Mouse (Mus musculus): Measurements from ENCODE around the gene Slc25a24. TPM values are rescaled to one million over a fixed set of nuclear protein-coding genes. Genes with fewer than 3 reads are reported as not detected.

Slc25a24 gene
- polyA plus RNA-seq, 1 experiment, result 43.2 TPM

- no peak for DNase-seq (ENCODE audit: low spot score)
These were observed 46.2 kb downstream of the Slc25a24 start for GRCm38 (mm10) chr3:109169121-109169520.

GRCm38 (mm10) chr3:109171070-109171778, 48.3 kb downstream of the Slc25a24 start:
- DNase-seq (ENCODE audit: low spot score), result no peak

- DNase-seq (ENCODE audit: low spot score), result no peak
These were observed 51.4 kb downstream of the Slc25a24 start for GRCm38 (mm10) chr3:109174394-109174793.

- DNase-seq (ENCODE audit: low spot score), result no peak
These were observed 55.8 kb downstream of the Slc25a24 start for GRCm38 (mm10) chr3:109178705-109179104.

- no peak for DNase-seq (ENCODE audit: low spot score)
These were observed 56.7 kb downstream of the Slc25a24 start for GRCm38 (mm10) chr3:109179528-109180076.

- DNase-seq (ENCODE audit: low spot score), result no peak
These were observed 73.2 kb downstream of the Slc25a24 start for GRCm38 (mm10) chr3:109196166-109196565.

GRCm38 (mm10) chr3:109199280-109199679, 76.3 kb downstream of the Slc25a24 start:
- no peak for DNase-seq (ENCODE audit: low spot score)

GRCm38 (mm10) chr3:109212322-109212721, 89.4 kb downstream of the Slc25a24 start:
- DNase-seq (ENCODE audit: low spot score), result no peak

- no peak for DNase-seq (ENCODE audit: low spot score)
These were observed 93.4 kb downstream of the Slc25a24 start for GRCm38 (mm10) chr3:109216352-109216751.

Other genes with a start within 250 kb of the Slc25a24 start
- 0.24 and 0.29 TPM in 2 replicates for gene Fndc7, start 233.1 kb upstream of the Slc25a24 start, polyA plus RNA-seq (2012; rRNA removed)
- 77.1 and 80.1 TPM in 2 replicates for gene Prpf38b, start 211.4 kb upstream of the Slc25a24 start, polyA plus RNA-seq (2012; rRNA removed)
- gene Henmt1, start 183.3 kb upstream of the Slc25a24 start, polyA plus RNA-seq (2012; rRNA removed), result 0.08 and 0.10 TPM in 2 replicates
- 0.28 TPM in 1 of 2 replicates, not detected in the other for gene Gm9857, start 182.7 kb upstream of the Slc25a24 start, polyA plus RNA-seq (2012; rRNA removed)
- gene Fam102b, start 95.5 kb upstream of the Slc25a24 start, polyA plus RNA-seq (2012; rRNA removed), result 16.0 and 23.9 TPM in 2 replicates
- not detected in 2 replicates for gene Slc25a54, start 42.7 kb upstream of the Slc25a24 start, polyA plus RNA-seq (2012; rRNA removed)
- gene Vav3, start 217.5 kb downstream of the Slc25a24 start, polyA plus RNA-seq (2012; rRNA removed), result 4.9 and 5.6 TPM in 2 replicates

All from urinary bladder, adult 2 months (tissue).